Mouse (Mus musculus): ENCODE data around the gene Utp6. TPM values are rescaled to one million over a fixed set of nuclear protein-coding genes. Genes with fewer than 3 reads are reported as not detected.

Gene Utp6
- 18.1 and 27.5 TPM in 2 replicates for polyA plus RNA-seq (2011; ENCODE audit: insufficient read depth, insufficient read length, low replicate concordance, missing spikeins)

- Histone ChIP-seq H3K4me3 (replicated peaks; ENCODE audit: control insufficient read depth, low read depth, low read length) (peak within 1 kb of the TSS; percentile 88), H3K4me1 (ENCODE audit: control insufficient read depth, insufficient read depth, low read length) (no peaks in the 10 kb centered on the region; the same call in 1 of the 2 replicates), H3K27ac (ENCODE audit: control insufficient read depth, insufficient read depth, low read depth, low read length, poor library complexity) (peak within 1 kb of the TSS; percentile 35)
- under 1% methylated on average over 46 of the region's 46 CpGs for WGBS
- peak; percentile 46; the same call in 1 of the 2 replicates for TF ChIP-seq POLR2A (IDR thresholded peaks at IDR 0.05; ENCODE audit: borderline replicate concordance, control insufficient read depth, low read depth, low read length)
- TF ChIP-seq CTCF (IDR thresholded peaks at IDR 0.05; ENCODE audit: control insufficient read depth, insufficient read depth, low read length): peak; percentile 83
These were observed at the start of gene Utp6 for GRCm38 (mm10) chr11:79962125-79962876. Gene Utp6, minus strand, starts transcription at chr11:79962390.

- 3% methylated on average over 7 of the region's 7 CpGs for WGBS
- no peak overlapping the region for H3K27ac ChIP-seq (ENCODE audit: control insufficient read depth, insufficient read depth, low read depth, low read length, poor library complexity)
- peaks cover 2% of the 10 kb centered on the region; the same call in 1 of the 2 replicates for H3K4me1 ChIP-seq (ENCODE audit: control insufficient read depth, insufficient read depth, low read length)
- peak overlapping the region; percentile 33 for H3K4me3 ChIP-seq (replicated peaks; ENCODE audit: control insufficient read depth, low read depth, low read length)
- no peak for TF ChIP-seq POLR2A (IDR thresholded peaks at IDR 0.05; ENCODE audit: borderline replicate concordance, control insufficient read depth, low read depth, low read length)
- TF ChIP-seq CTCF (IDR thresholded peaks at IDR 0.05; ENCODE audit: control insufficient read depth, insufficient read depth, low read length): no peak
These were observed 32.2 kb upstream of the Utp6 start for GRCm38 (mm10) chr11:79994271-79994988.

- peak overlapping the region; percentile 97 for H3K4me3 ChIP-seq (replicated peaks; ENCODE audit: control insufficient read depth, low read depth, low read length)
- peak overlapping the region; percentile 95 for H3K27ac ChIP-seq (ENCODE audit: control insufficient read depth, insufficient read depth, low read depth, low read length, poor library complexity)
- peaks cover 2% of the 10 kb centered on the region; the same call in 1 of the 2 replicates for H3K4me1 ChIP-seq (ENCODE audit: control insufficient read depth, insufficient read depth, low read length)
- under 1% methylated on average over 69 of the region's 74 CpGs for WGBS
- no peak for TF ChIP-seq CTCF (IDR thresholded peaks at IDR 0.05; ENCODE audit: control insufficient read depth, insufficient read depth, low read length)
- no peak for TF ChIP-seq POLR2A (IDR thresholded peaks at IDR 0.05; ENCODE audit: borderline replicate concordance, control insufficient read depth, low read depth, low read length)
These were observed 31.4 kb upstream of the Utp6 start for GRCm38 (mm10) chr11:79993356-79994270.

- under 1% methylated on average over 73 of the region's 74 CpGs for WGBS
- peak within 1 kb of the TSS; percentile 95 for H3K27ac ChIP-seq (ENCODE audit: control insufficient read depth, insufficient read depth, low read depth, low read length, poor library complexity)
- peak within 1 kb of the TSS; percentile 98 for H3K4me3 ChIP-seq (replicated peaks; ENCODE audit: control insufficient read depth, low read depth, low read length)
- no peak for TF ChIP-seq CTCF (IDR thresholded peaks at IDR 0.05; ENCODE audit: control insufficient read depth, insufficient read depth, low read length)
- peak; percentile 64; the same call in 1 of the 2 replicates for TF ChIP-seq POLR2A (IDR thresholded peaks at IDR 0.05; ENCODE audit: borderline replicate concordance, control insufficient read depth, low read depth, low read length)
- peaks cover 2% of the 10 kb centered on the region; the same call in 1 of the 2 replicates for H3K4me1 ChIP-seq (ENCODE audit: control insufficient read depth, insufficient read depth, low read length)
These were observed 30.6 kb upstream of the Utp6 start, which contains the start of gene Suz12 for GRCm38 (mm10) chr11:79992592-79993355. Gene Suz12, plus strand, starts transcription at chr11:79993106.

- peak overlapping the region; percentile 93 for H3K27ac ChIP-seq (ENCODE audit: control insufficient read depth, insufficient read depth, low read depth, low read length, poor library complexity)
- peak overlapping the region; percentile 98 for H3K4me3 ChIP-seq (replicated peaks; ENCODE audit: control insufficient read depth, low read depth, low read length)
- peaks cover 2% of the 10 kb centered on the region; the same call in 1 of the 2 replicates for H3K4me1 ChIP-seq (ENCODE audit: control insufficient read depth, insufficient read depth, low read length)
- no peak for TF ChIP-seq CTCF (IDR thresholded peaks at IDR 0.05; ENCODE audit: control insufficient read depth, insufficient read depth, low read length)
- TF ChIP-seq POLR2A (IDR thresholded peaks at IDR 0.05; ENCODE audit: borderline replicate concordance, control insufficient read depth, low read depth, low read length): no peak
- WGBS: 18% methylated on average over 20 of the region's 21 CpGs
These were observed 29.9 kb upstream of the Utp6 start for GRCm38 (mm10) chr11:79992035-79992591.

- 73% methylated on average over 5 of the region's 5 CpGs for WGBS
- no peak for TF ChIP-seq CTCF (IDR thresholded peaks at IDR 0.05; ENCODE audit: control insufficient read depth, insufficient read depth, low read length)
- TF ChIP-seq POLR2A (IDR thresholded peaks at IDR 0.05; ENCODE audit: borderline replicate concordance, control insufficient read depth, low read depth, low read length): no peak
- Histone ChIP-seq H3K27ac (ENCODE audit: control insufficient read depth, insufficient read depth, low read depth, low read length, poor library complexity) (no peak overlapping the region), H3K4me3 (replicated peaks; ENCODE audit: control insufficient read depth, low read depth, low read length) (no peak overlapping the region), H3K4me1 (ENCODE audit: control insufficient read depth, insufficient read depth, low read length) (peaks cover 2% of the 10 kb centered on the region; the same call in 1 of the 2 replicates)
These were observed 29.4 kb upstream of the Utp6 start for GRCm38 (mm10) chr11:79991600-79991999.

GRCm38 (mm10) chr11:79990120-79990519, 27.9 kb upstream of the Utp6 start:
- no peak overlapping the region for H3K27ac ChIP-seq (ENCODE audit: control insufficient read depth, insufficient read depth, low read depth, low read length, poor library complexity)
- TF ChIP-seq CTCF (IDR thresholded peaks at IDR 0.05; ENCODE audit: control insufficient read depth, insufficient read depth, low read length): no peak
- no peak for TF ChIP-seq POLR2A (IDR thresholded peaks at IDR 0.05; ENCODE audit: borderline replicate concordance, control insufficient read depth, low read depth, low read length)
- H3K4me3 ChIP-seq (replicated peaks; ENCODE audit: control insufficient read depth, low read depth, low read length): no peak overlapping the region
- H3K4me1 ChIP-seq (ENCODE audit: control insufficient read depth, insufficient read depth, low read length): peaks cover 2% of the 10 kb centered on the region; the same call in 1 of the 2 replicates
- WGBS: 83% methylated on average over 2 of the region's 2 CpGs

Measured in bone marrow, adult 2 months (tissue).